Mouse (Mus musculus): ENCODE results near the gene Efcab9. TPM values are rescaled to one million over a fixed set of nuclear protein-coding genes. Genes with fewer than 3 reads are reported as not detected.

The Efcab9 gene
- polyA plus RNA-seq, 1 experiment from 2014 or later = not detected

DNA sequence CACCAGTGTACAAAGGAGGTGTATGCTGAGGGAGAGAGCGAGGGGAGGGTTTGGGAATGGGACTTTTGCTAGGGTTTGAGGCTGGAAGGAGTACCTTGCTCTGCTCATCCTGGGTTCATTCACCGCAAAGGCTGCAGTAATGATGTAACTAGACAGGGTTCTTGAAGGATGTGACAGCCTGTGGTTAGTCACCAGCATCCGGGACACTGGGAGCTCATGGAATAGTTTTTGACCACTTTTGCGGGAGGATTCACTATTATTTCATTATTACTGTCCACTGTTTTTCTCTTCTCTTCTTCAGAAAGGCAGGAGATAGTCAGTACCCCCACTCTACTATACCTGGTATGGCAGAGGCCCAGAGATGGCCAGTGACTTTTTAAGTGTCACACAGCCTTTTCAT, 10.3 kb upstream of the Efcab9 start:
- H3K27ac ChIP-seq (ENCODE audit: low read length) = no peak overlapping the region
- no peak for ATAC-seq
- WGBS = 95% methylated on average over 4 of the region's 4 CpGs

DNA sequence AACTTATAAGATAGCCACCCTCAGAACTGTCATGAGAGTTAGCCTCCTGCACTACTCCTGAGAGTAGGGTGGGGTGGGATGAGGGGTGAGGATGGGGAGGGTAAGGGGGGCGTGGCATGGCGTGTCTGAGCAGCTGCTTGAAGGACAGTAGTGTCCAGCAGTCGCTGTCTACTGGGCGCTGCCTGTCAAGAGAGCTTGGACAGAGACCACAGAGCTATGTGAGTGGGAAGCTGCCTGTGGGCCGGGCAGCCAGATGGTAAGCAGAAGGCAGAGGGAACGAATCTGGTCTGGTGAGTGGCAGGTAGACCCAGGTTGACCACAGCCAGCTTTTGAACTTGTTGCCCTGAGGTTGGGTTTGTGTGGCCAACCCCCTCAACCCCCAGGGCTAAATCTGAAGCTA, 8.6 kb upstream of the Efcab9 start:
- Histone ChIP-seq H3K9me3 (ENCODE audit: control insufficient read depth, low read length) (no peaks in the 10 kb centered on the region), H3K27me3 (replicated peaks; ENCODE audit: control insufficient read depth, insufficient read depth, low read length) (no peaks in the 10 kb centered on the region), H3K36me3 (ENCODE audit: control insufficient read depth, insufficient read depth) (no peaks in the 10 kb centered on the region), H3K4me3 (replicated peaks; ENCODE audit: low read length) (no peak overlapping the region), H3K27ac (ENCODE audit: low read length) (no peak overlapping the region), H3K4me2 (ENCODE audit: low read length) (no peak overlapping the region), H3K9ac (replicated peaks; ENCODE audit: low read depth, low read length) (no peak overlapping the region), H3K4me1 (replicated peaks; ENCODE audit: control insufficient read depth, insufficient read depth, low read length) (peaks cover 6% of the 10 kb centered on the region)
- ATAC-seq = no peak
- 86% methylated on average over 6 of the region's 6 CpGs for WGBS

More for the DNA sequence above, 10.3 kb upstream of the Efcab9 start:
- Histone ChIP-seq H3K4me2 (ENCODE audit: low read length) (no peak overlapping the region), H3K27me3 (replicated peaks; ENCODE audit: control insufficient read depth, insufficient read depth, low read length) (no peaks in the 10 kb centered on the region), H3K4me1 (replicated peaks; ENCODE audit: control insufficient read depth, insufficient read depth, low read length) (peaks cover 20% of the 10 kb centered on the region), H3K4me3 (replicated peaks; ENCODE audit: low read length) (no peak overlapping the region), H3K9me3 (ENCODE audit: control insufficient read depth, low read length) (no peaks in the 10 kb centered on the region), H3K36me3 (ENCODE audit: control insufficient read depth, insufficient read depth) (no peaks in the 10 kb centered on the region), H3K9ac (replicated peaks; ENCODE audit: low read depth, low read length) (no peak overlapping the region)

DNA sequence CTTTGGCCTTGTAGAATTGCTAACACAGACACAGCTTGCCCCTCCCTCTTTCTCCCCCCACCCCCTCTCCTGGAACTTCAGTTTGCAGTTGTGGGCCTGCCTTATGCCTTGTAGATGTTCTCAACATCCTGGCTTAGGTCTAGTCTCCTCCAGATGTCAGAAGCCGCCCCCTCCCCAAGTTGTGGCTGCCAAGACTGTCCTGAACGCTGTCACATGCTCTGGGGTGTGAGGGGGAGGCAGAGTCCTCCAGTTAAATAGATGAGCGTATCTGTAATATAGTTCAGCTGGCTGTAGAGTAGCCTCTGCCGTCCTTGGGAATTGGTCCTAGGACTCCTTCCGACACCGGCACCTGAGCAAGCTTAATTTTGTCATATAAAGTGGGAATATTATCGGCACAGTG, 7.8 kb upstream of the Efcab9 start:
- Histone ChIP-seq H3K9me3 (ENCODE audit: control insufficient read depth, low read length) (no peaks in the 10 kb centered on the region), H3K4me2 (ENCODE audit: low read length) (no peak overlapping the region), H3K36me3 (ENCODE audit: control insufficient read depth, insufficient read depth) (no peaks in the 10 kb centered on the region), H3K9ac (replicated peaks; ENCODE audit: low read depth, low read length) (no peak overlapping the region), H3K27me3 (replicated peaks; ENCODE audit: control insufficient read depth, insufficient read depth, low read length) (no peaks in the 10 kb centered on the region), H3K27ac (ENCODE audit: low read length) (no peak overlapping the region), H3K4me1 (replicated peaks; ENCODE audit: control insufficient read depth, insufficient read depth, low read length) (peaks cover 4% of the 10 kb centered on the region; the same call in 1 of the 2 replicates), H3K4me3 (replicated peaks; ENCODE audit: low read length) (no peak overlapping the region)
- ATAC-seq = no peak
- 93% methylated on average over 7 of the region's 7 CpGs for WGBS

DNA sequence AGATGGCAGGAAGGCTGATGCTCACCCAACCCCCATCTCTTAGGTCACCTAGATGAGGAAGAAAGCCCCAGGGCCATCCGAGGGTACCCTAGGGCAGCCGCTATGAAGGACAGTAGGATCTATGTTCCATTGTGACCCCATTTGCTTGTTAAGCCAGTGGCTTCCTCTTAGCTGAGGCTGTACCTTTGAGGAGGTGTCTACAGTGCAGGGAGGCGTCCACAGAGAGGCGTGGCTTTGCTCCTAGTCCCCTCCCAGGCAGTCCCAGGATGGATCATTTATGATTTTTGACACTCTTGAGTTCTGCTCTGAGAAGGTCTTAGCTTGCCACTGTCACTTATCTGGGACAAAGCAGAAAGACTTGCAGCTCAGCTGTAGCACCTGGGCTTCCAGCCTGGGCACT, 7.0 kb upstream of the Efcab9 start:
- peaks cover 6% of the 10 kb centered on the region for H3K4me1 ChIP-seq (replicated peaks; ENCODE audit: control insufficient read depth, insufficient read depth, low read length)
- no peak for ATAC-seq
- WGBS = 86% methylated on average over 4 of the region's 4 CpGs
- no peaks in the 10 kb centered on the region for H3K27me3 ChIP-seq (replicated peaks; ENCODE audit: control insufficient read depth, insufficient read depth, low read length)
- no peaks in the 10 kb centered on the region for H3K36me3 ChIP-seq (ENCODE audit: control insufficient read depth, insufficient read depth)
- H3K27ac ChIP-seq (ENCODE audit: low read length) = no peak overlapping the region
- no peak overlapping the region for H3K4me2 ChIP-seq (ENCODE audit: low read length)
- no peak overlapping the region for H3K9ac ChIP-seq (replicated peaks; ENCODE audit: low read depth, low read length)
- H3K4me3 ChIP-seq (replicated peaks; ENCODE audit: low read length) = no peak overlapping the region
- no peaks in the 10 kb centered on the region for H3K9me3 ChIP-seq (ENCODE audit: control insufficient read depth, low read length)

DNA sequence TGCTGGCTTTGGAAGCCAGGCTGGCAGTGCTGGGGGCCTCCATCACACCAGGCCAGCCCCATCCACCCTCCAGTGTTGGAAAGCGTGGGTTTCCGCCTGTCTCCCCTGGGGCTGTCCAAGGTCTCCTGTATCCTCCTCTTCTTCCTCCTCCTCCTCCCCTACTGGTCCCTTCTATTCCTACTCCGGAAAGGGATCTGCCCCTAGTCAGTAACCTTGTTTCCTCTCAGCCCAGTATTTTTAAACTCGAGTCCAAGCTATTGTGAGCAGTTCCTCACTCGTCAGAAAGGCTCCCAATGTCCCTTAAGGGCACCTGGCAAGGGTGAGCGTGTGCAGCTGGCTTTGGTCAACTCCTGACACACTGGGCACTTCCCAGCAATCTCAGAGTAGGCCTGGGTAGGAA, 6.6 kb upstream of the Efcab9 start:
- Histone ChIP-seq H3K4me2 (ENCODE audit: low read length) (no peak overlapping the region), H3K4me1 (replicated peaks; ENCODE audit: control insufficient read depth, insufficient read depth, low read length) (peaks cover 9% of the 10 kb centered on the region), H3K36me3 (ENCODE audit: control insufficient read depth, insufficient read depth) (no peaks in the 10 kb centered on the region), H3K4me3 (replicated peaks; ENCODE audit: low read length) (no peak overlapping the region), H3K9ac (replicated peaks; ENCODE audit: low read depth, low read length) (no peak overlapping the region), H3K27ac (ENCODE audit: low read length) (no peak overlapping the region), H3K9me3 (ENCODE audit: control insufficient read depth, low read length) (no peaks in the 10 kb centered on the region), H3K27me3 (replicated peaks; ENCODE audit: control insufficient read depth, insufficient read depth, low read length) (no peaks in the 10 kb centered on the region)
- WGBS = 72% methylated on average over 6 of the region's 6 CpGs
- no peak for ATAC-seq

DNA sequence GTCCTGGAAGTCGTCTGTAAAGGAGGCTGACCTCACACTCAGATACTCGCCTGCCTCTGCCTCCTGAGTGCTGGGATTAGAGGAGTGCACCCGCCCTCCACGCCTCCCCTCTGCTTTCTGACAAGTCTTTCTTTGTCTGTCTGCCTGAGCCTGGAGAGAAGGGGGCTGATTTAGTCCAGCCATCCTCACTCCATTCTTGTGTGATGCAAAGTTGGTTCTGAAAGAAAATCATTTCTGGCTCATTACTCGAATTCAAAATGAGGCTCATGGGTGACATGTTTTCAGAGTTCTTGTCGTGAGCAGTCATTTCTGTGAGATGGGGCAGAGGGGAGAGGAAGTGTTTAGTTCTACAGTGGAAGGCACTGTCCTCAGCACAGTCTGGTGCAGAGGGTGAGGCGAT, 5.1 kb upstream of the Efcab9 start:
- Histone ChIP-seq H3K27ac (ENCODE audit: low read length) (no peak overlapping the region), H3K27me3 (replicated peaks; ENCODE audit: control insufficient read depth, insufficient read depth, low read length) (no peaks in the 10 kb centered on the region), H3K4me1 (replicated peaks; ENCODE audit: control insufficient read depth, insufficient read depth, low read length) (peaks cover 9% of the 10 kb centered on the region), H3K9me3 (ENCODE audit: control insufficient read depth, low read length) (no peaks in the 10 kb centered on the region), H3K9ac (replicated peaks; ENCODE audit: low read depth, low read length) (no peak overlapping the region), H3K4me2 (ENCODE audit: low read length) (no peak overlapping the region), H3K36me3 (ENCODE audit: control insufficient read depth, insufficient read depth) (no peaks in the 10 kb centered on the region), H3K4me3 (replicated peaks; ENCODE audit: low read length) (no peak overlapping the region)
- ATAC-seq = no peak
- 11% methylated on average over 7 of the region's 7 CpGs for WGBS

DNA sequence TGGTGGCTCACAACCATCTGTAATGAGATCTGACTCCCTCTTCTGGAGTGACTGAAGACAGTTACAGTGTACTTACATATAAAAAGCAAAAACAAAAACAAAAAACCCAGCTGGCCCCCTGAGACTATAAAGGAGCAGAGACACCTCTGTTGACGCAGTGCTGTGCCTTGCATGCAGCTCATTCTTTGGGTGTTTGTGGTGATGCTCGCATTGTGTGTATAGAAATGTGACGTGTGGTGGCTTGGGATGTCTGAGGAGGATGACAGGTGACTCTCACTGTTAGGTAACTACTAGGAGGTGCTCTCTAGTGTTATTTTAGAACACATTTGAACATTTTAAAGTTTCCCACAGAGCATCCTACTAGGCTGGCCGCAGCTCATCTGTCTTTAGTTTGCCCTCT, 3.8 kb upstream of the Efcab9 start:
- H3K9me3 ChIP-seq (ENCODE audit: control insufficient read depth, low read length) = no peaks in the 10 kb centered on the region
- no peak overlapping the region for H3K4me2 ChIP-seq (ENCODE audit: low read length)
- no peak overlapping the region for H3K27ac ChIP-seq (ENCODE audit: low read length)
- no peaks in the 10 kb centered on the region for H3K27me3 ChIP-seq (replicated peaks; ENCODE audit: control insufficient read depth, insufficient read depth, low read length)
- WGBS = over 99% methylated on average over 4 of the region's 4 CpGs
- H3K4me3 ChIP-seq (replicated peaks; ENCODE audit: low read length) = no peak overlapping the region
- peaks cover 9% of the 10 kb centered on the region for H3K4me1 ChIP-seq (replicated peaks; ENCODE audit: control insufficient read depth, insufficient read depth, low read length)
- H3K9ac ChIP-seq (replicated peaks; ENCODE audit: low read depth, low read length) = no peak overlapping the region
- no peak for ATAC-seq
- no peaks in the 10 kb centered on the region for H3K36me3 ChIP-seq (ENCODE audit: control insufficient read depth, insufficient read depth)

DNA sequence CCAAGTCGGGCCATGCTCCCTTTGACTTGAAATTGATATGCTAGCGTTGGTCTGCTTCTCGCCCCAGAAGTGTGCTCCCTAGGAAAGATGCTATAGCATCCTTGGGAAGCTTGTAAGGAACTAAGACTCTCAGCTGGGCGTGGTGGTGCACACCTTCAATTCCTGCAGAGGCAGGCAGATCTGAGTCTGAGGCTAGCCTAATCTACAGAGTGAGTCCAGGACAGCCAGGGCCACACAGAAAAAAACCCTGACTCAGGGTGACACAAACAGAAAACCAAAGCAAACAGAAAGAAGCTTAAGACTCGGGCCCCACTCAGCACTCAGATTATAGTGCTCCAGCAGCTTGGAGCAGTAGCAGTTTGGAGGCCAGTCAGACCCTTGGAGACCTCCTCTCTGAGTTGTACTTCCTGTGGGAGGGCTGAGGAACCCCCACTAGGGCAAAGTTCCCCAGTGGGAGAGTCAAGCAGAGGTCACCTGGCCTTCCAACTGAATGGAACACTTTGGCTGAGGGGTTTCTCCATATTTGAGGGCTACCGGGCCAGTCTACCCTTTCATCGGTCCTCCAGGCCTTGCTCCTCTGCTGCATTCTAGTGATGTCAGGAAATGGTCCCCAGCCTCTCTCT, 2.7 kb upstream of the Efcab9 start:
- no peak for ATAC-seq
- Histone ChIP-seq H3K4me1 (replicated peaks; ENCODE audit: control insufficient read depth, insufficient read depth, low read length) (peaks cover 9% of the 10 kb centered on the region), H3K27me3 (replicated peaks; ENCODE audit: control insufficient read depth, insufficient read depth, low read length) (no peaks in the 10 kb centered on the region), H3K4me3 (replicated peaks; ENCODE audit: low read length) (no peak overlapping the region), H3K27ac (ENCODE audit: low read length) (no peak overlapping the region), H3K9me3 (ENCODE audit: control insufficient read depth, low read length) (no peaks in the 10 kb centered on the region), H3K4me2 (ENCODE audit: low read length) (peak overlapping the region; percentile 89; the same call in 1 of the 2 replicates), H3K36me3 (ENCODE audit: control insufficient read depth, insufficient read depth) (no peaks in the 10 kb centered on the region), H3K9ac (replicated peaks; ENCODE audit: low read depth, low read length) (no peak overlapping the region)
- 76% methylated on average over 7 of the region's 7 CpGs for WGBS

DNA sequence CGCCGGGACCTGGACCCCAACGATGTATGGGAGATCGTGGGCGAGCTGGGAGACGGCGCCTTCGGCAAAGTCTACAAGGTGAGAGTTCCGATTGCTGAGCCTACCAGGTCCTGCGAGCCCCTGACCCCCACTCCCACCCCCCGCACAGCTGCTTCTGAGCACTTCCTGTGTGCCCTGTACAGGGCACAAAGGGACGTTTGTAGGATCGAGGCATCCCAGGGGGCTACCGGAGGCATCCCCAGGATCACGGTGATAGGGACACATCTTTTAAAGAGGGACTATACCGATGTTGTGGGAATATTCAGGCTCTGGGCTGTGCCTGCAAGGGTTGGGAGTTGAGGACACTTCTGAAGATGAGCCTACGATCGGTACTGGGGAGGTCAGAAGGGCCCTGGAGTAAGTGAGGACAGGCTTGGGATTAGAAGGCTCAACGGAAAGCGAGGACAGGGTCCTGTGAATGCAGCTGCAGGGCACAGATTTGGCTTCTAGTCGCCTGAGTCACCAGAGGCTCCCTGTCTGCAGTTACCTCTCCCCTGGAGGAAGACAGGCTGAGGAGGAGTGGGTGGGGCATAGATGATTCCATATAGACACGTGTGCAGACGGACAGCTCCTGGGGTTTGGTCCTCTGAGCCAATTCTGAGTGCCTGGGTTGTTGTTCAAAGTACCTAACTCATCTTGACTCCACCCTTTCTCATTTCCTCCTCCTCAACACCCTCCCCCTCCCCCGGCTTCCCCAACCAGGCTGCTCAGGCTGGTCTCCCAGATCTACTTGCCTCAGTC, 1.8 kb upstream of the Efcab9 start:
- Histone ChIP-seq H3K27ac (ENCODE audit: low read length) (no peak overlapping the region), H3K9me3 (ENCODE audit: control insufficient read depth, low read length) (no peaks in the 10 kb centered on the region), H3K27me3 (replicated peaks; ENCODE audit: control insufficient read depth, insufficient read depth, low read length) (no peaks in the 10 kb centered on the region), H3K4me3 (replicated peaks; ENCODE audit: low read length) (peak overlapping the region; percentile 55), H3K9ac (replicated peaks; ENCODE audit: low read depth, low read length) (peak overlapping the region; percentile 59), H3K4me2 (ENCODE audit: low read length) (peak overlapping the region; percentile 89), H3K4me1 (replicated peaks; ENCODE audit: control insufficient read depth, insufficient read depth, low read length) (peaks cover 9% of the 10 kb centered on the region), H3K36me3 (ENCODE audit: control insufficient read depth, insufficient read depth) (no peaks in the 10 kb centered on the region)
- ATAC-seq = peak; percentile 36
- 2% methylated on average over 24 of the region's 24 CpGs for whole genome bisulfite sequencing
